Mouse (Mus musculus) left cerebral cortex, postnatal 25 days (tissue): Measurements from ENCODE around the gene Lrrc27. TPM values are rescaled to one million over a fixed set of nuclear protein-coding genes. Genes with fewer than 3 reads are reported as not detected.

Source experiments
- DNase-seq, 2 experiments: peaks; one replicate each; pipeline ENCODE4 v3.0.0; 2022; ENCODE audit warnings: low spot score in 2 of 2, mixed read lengths in 1 of 2
- intact Hi-C: fragments of 180-260 bp; cut with DNase I; formaldehyde crosslinking; loops from one replicate; pipeline ENCODE4 v1.15.1; 2025
- total RNA-seq, 2 experiments: library from RNA; stranded (reverse); gene quantifications; 2 replicates each; pipeline ENCODE4 v1.2.3; 2021

Lrrc27 gene
- total RNA-seq = 1 to 10 TPM; 5.5 to 6.4 TPM

GRCm38 (mm10) chr7:139212754-139213745 lies at the start of gene Lrrc27, which contains the start of gene Stk32c:
Lrrc27 (plus strand) TSS chr7:139212988.
Stk32c (minus strand) TSS chr7:139213307.
- intact Hi-C loops = loop anchor here (5.0 kb wide), 1 partner anchor 174 kb away; the partner anchor contains the start of gene Inpp5a
- peak; percentile 99 for DNase-seq

DNA sequence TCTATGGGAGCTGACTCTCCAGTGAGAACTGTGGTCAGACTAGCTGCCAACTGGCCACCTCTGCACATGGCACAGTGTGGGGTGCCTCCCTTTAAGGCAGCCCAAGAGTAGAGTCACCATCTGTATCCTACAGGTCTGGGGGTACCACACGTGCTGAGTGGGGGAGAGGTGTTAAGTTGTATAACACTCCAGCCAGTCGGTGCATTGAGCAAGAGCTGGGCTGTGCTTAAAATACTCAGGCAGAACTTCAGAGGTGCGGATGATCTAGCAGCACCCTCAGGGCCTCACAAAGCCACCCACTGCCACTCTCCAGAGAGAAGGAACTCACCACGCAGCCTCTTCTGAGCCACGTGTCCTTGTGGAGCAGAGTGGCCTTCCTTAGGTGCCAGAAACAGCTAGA lies 48.4 kb upstream of the Lrrc27 start:
- intact Hi-C loops = loop anchor here (1.0 to 2.0 kb wide), 2 partner anchors 15 to 22 kb away; no protein-coding TSS in a partner anchor
- DNase-seq = peak; percentile 72 to 96

GRCm38 (mm10) chr7:139169143-139169542 lies 43.6 kb upstream of the Lrrc27 start:
- intact Hi-C loops = no loop called here

DNA sequence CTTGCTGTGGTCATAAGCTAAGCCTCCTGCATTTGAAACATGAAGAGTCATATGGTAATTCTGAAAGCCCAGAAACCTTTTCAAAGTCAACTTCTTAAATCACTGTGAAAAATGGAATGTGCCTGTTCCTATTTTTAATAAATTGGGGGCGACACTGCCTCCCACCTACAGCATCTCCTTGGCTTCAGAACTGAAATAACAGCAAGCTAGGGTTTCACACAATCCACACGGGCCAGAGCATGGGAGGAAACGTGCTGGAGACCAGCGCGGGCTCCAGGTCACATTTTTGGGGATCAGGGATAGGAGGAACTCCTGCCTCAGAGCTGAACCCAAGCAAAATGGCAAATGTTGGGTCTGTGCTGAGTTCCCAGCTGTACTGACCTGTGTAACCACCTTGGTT lies 33.5 kb upstream of the Lrrc27 start:
- DNase-seq = peak in 1 of 2 experiments; percentile 80
- intact Hi-C loops = no loop called here

More at GRCm38 (mm10) chr7:139169143-139169542, 43.6 kb upstream of the Lrrc27 start:
- no peak for DNase-seq

- DNase-seq = no peak
Measured at GRCm38 (mm10) chr7:139180058-139180457, 32.7 kb upstream of the Lrrc27 start.

DNA sequence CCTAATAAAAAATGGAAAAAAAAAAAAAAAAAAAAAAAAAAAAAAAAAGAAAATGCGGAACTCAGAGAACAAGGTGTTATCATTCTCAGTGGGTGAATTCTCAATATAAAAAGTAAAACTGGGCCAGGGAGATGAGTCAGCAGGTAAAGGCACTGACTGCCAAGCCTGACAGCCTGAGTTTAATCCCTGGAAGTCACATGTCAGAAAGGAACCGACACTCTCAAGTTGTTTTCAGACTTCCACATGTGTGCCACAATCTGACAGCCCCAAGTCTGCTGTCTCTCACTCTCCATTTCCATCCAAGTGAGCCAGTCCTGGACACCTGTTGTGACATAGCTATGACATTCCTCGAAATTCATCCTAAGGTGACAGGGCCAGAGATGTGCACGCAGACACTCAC lies 28.4 kb upstream of the Lrrc27 start:
- DNase-seq = peak in 1 of 2 experiments; percentile 84

More at GRCm38 (mm10) chr7:139180058-139180457, 32.7 kb upstream of the Lrrc27 start:
- intact Hi-C loops = no loop called here

GRCm38 (mm10) chr7:139184846-139185245 lies 27.9 kb upstream of the Lrrc27 start:
- no peak for DNase-seq
- intact Hi-C loops = loop anchor here (5.0 kb wide), 1 partner anchor 33 kb away; no protein-coding TSS in a partner anchor

More for the DNA sequence above, 28.4 kb upstream of the Lrrc27 start:
- intact Hi-C loops = no loop called here

- DNase-seq = no peak
- intact Hi-C loops = loop anchor here (2.0 to 5.0 kb wide), 2 partner anchors 21 to 34 kb away; no protein-coding TSS in a partner anchor
Measured at GRCm38 (mm10) chr7:139185971-139186370, 26.8 kb upstream of the Lrrc27 start.

DNA sequence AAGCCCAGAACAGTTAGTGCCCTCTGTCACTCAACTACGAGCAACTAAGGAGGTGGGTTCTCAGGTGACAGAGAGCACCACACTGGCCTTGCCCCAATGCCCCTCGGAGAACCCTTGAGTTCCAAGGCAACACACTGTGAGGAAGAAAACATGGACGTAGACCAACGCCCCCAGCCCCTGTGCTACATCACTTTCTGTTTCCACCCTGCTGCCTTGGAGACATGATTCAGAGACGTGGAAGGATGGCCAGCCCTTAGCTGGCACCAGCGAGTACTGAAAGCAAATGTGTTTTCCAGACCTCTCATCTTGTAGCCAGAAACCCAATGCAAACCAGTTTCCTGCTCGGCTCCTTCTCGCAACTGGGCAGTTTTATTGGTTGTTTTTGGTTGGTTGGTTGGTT lies 26.4 kb upstream of the Lrrc27 start:
- no peak for DNase-seq
- intact Hi-C loops = loop anchor here (2.0 to 5.0 kb wide), 2 partner anchors 22 to 34 kb away; no protein-coding TSS in a partner anchor

- intact Hi-C loops = loop anchor here (2.0 to 5.0 kb wide), 2 partner anchors 22 to 35 kb away; no protein-coding TSS in a partner anchor
- no peak for DNase-seq
Measured at GRCm38 (mm10) chr7:139187277-139187676, 25.5 kb upstream of the Lrrc27 start.

- DNase-seq = peak; percentile 75 to 77
- intact Hi-C loops = loop anchor here (2.0 to 5.0 kb wide), 2 partner anchors 23 to 36 kb away; no protein-coding TSS in a partner anchor
Measured at GRCm38 (mm10) chr7:139187771-139188633, 24.8 kb upstream of the Lrrc27 start.

GRCm38 (mm10) chr7:139188634-139189207 lies 24.1 kb upstream of the Lrrc27 start:
- intact Hi-C loops = loop anchor here (5.0 kb wide), 1 partner anchor 36 kb away; no protein-coding TSS in a partner anchor
- no peak for DNase-seq

- no peak for DNase-seq
- intact Hi-C loops = no loop called here
Measured at GRCm38 (mm10) chr7:139190616-139191015, 22.2 kb upstream of the Lrrc27 start.

DNA sequence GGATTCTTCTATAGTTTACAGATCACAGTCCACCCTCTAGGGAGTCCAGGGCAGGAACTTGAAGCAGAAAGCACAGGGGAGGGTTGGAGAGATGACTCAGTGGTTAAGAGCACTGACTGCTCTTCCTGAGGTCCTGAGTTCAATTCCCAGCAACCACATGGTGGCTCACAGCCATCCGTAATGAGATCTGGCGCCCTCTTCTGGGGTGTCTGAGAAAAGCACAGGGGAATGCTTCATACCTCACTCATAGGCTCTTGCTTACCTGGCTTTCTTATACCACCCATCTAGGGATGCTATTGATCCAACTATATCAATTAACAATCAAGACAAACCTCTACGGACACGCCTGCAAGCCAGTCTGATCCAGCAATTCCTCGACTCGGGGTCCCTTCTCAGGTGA lies 21.2 kb upstream of the Lrrc27 start:
- intact Hi-C loops = no loop called here
- no peak for DNase-seq

DNA sequence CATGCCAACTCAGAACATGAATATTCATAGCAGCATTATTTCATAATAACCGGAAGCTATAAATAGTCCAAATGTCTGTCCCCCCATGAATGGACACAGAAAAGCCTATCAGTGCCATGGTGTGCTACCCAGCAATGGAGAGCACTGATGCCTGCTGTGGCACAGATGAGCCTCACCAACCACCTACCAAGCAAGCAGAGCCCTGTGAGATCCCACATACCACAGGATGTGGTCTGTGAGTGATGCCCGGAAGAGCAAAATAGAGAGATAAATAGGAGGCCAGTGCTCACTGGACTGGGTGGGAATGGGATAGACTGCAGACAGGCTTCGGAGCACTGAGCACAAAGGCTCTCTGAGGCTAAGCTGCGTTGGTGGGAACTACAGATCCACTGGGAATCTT lies 15.8 kb upstream of the Lrrc27 start:
- intact Hi-C loops = no loop called here
- DNase-seq = no peak

GRCm38 (mm10) chr7:139200108-139200507 lies 12.7 kb upstream of the Lrrc27 start:
- peak; percentile 74 to 83 for DNase-seq
- intact Hi-C loops = loop anchor here (5.0 kb wide), 1 partner anchor 78 kb away; no protein-coding TSS in a partner anchor

DNA sequence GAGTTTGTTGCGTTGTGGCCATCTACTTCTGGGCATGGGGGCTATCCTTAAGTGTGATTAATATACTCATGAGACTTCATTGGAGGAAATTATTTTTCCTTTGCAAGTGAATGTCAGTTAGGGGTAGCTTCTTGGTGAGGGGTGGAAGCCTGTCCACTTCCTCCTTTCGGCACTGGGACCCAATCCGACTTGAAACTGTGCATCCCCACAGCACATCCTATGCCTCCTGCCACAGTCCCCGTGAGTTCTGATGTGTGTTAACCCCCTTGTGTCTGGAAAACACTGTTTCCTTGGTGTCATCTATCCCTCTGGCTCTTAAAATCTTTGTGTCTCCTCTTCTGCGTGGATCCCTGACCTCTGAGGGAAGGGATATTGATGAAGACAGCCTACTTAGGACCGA lies 11.6 kb upstream of the Lrrc27 start:
- no peak for DNase-seq
- intact Hi-C loops = loop anchor here (5.0 kb wide), 1 partner anchor 79 kb away; no protein-coding TSS in a partner anchor

- DNase-seq = no peak
- intact Hi-C loops = loop anchor here (2.0 kb wide), 1 partner anchor 91 kb away; no protein-coding TSS in a partner anchor
Measured at GRCm38 (mm10) chr7:139208023-139208772, 4.6 kb upstream of the Lrrc27 start.
